Mouse (Mus musculus): ENCODE measurements around the gene Wipf1.

The Wipf1 gene

DNA sequence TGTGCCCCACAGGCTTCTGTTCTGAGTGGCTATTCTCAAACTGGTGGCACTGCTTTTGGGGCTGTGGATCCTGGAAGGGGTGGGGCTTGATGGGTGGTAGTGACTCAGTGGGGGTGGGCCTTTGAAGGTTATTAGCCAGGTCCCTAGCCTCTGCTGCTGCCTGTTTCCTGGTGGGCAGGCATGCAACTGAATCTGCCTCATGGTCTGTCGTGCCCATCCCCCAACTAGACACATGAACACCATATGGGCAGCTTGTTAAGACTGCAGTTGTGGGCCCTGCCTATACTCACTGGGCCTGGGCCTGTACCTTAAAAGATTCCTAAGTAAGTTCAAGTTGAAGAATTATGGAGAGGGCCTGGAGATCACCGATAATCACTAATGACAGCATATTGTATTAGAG, 16.0 kb upstream of the Wipf1 start:
- no peak for DNase-seq (ENCODE audit: low spot score)

- peak; percentile 72 for DNase-seq (ENCODE audit: low spot score)
Observed at GRCm38 (mm10) chr2:73540450-73541162, 11.1 kb upstream of the Wipf1 start.

DNA sequence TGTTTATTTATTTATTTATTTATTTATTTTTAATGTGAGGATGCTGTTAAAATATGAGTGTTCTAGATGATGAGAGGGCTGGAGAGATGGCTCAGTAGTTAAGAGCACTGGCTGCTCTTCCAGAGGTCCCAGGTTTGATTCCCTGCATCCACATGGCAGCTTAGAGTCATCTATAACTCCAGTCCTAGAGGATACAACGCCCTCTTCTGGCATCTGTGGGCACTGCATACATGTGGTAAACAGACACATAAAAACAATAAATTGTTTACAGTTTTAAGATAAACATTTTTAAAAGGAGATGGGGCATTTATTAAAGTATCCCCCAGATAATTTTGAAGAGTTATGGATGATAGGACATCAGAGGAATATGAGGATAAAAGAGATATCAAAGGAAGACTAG, 10.2 kb upstream of the Wipf1 start:
- no peak for DNase-seq (ENCODE audit: low spot score)

- no peak for DNase-seq (ENCODE audit: low spot score)
Observed at GRCm38 (mm10) chr2:73539141-73539540, 9.6 kb upstream of the Wipf1 start.

DNA sequence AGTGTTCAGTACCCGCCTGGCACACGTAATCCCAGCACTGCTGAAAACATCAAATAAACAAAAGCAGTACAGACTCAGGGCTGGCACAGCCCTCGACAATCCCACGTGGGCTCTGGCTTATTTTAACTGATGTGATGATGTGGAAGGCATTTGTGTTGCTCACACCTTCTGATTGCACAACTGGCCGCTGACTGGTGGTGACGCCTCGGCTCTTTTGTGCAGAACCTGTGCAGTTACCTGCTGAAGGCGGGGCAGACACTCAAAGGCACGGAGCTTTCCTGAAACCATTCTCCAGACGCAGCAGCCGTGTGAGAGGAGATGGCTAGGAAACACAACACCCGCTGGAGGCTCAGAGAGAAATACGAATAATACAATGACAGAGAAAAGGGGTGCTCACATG, 9.1 kb upstream of the Wipf1 start:
- DNase-seq (ENCODE audit: low spot score), result no peak

DNA sequence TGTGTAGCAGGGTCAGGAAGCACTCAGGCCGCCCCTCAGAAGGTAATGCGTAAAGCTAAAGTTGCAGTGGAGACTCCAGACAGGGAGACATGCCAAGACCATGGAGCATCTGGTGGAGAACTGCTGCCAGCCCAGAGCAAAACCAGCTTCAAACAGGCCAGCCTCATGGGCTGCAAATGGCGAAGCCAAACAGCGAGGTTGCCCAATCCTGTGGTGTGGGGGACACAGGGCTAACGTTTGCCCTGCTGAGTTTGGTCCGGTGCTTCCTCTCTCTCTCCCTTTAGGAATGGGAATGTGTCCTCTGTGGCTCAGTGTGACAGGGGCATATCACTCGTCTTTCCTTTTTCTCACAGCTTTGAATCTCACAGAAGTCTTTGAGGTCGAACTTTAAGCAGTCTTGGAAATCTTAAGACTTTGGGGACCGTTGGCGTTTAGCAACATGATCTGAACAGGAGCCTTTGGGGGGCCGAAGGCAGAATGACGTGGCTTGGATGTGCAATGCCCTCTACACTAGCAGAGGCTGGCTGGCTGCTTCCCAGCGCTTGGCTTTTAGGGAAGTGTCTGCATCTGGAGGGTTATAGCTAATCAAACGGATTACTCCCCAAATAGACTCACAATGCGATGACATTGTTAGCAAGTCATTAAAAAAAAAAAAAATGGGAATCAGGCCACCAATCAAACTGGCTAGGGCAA, 6.7 kb upstream of the Wipf1 start:
- no peak for DNase-seq (ENCODE audit: low spot score)

DNA sequence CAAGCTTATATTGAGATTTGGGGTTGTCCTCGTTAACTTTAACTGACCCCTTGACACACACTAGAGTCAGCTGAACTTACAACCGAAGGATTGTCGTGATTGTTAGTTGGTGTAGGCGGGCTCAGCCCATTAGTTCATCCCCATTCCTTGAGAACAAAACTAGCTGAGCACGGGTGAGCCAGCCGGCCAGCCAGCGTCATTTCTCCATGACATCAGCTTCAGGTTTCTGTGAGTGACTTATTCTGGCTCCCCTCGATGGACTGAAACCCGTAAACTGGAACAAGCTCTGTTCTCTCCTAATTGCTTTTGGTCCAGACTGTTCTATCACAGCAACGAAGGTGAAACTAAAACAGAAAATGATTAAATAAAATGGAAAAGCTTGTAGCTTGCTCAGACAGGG, 5.2 kb upstream of the Wipf1 start:
- no peak for DNase-seq (ENCODE audit: low spot score)

DNA sequence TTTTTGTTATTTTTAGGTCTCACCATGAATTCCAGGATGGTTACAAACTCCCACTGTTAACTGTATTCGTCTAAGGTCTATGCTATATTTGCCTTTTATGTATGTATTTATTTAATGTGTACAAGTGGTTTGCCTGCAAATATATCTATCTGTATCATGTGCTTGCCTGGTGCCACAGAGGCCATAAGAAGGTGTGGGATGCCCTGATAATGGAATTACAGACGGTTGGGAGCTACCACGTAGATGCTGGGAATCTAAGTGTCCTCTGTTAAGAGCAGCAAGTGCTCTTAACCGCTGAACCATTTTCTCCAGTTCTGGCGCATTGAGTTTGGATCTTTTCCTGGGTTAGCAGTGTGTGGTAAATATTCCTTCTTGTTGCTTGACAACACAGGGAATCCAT, 953 bp upstream of the Wipf1 start:
- no peak for DNase-seq (ENCODE audit: low spot score)

GRCm38 (mm10) chr2:73528516-73529355, 798 bp downstream of the Wipf1 start:
- DNase-seq (ENCODE audit: low spot score), result peak; percentile 22

DNA sequence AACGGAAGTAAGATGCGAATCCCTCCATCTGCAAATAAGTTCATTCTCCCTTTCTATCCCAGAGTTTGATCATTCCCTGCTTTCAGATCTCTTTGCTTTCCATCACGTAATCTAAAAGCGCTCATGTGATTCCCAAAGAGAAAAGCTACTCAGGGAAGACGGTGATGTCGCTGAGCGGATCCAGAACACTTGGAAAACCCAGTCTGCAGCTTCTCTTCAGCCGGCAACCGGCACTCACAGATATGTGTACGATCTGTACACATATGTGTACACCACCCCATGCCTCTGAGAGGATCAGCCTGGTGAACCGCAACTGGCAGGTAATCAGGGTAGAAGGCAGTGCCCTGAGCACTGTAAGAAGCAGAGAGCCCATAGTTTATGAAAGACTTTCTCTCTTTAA, 1.6 kb downstream of the Wipf1 start:
- DNase-seq (ENCODE audit: low spot score), result no peak

- no peak for DNase-seq (ENCODE audit: low spot score)
Observed at GRCm38 (mm10) chr2:73526691-73527090, 2.8 kb downstream of the Wipf1 start.

GRCm38 (mm10) chr2:73522891-73523290, 6.6 kb downstream of the Wipf1 start:
- no peak for DNase-seq (ENCODE audit: low spot score)

- DNase-seq (ENCODE audit: low spot score), result no peak
Observed at GRCm38 (mm10) chr2:73522336-73522735, 7.2 kb downstream of the Wipf1 start.

GRCm38 (mm10) chr2:73521737-73522136, 7.8 kb downstream of the Wipf1 start:
- no peak for DNase-seq (ENCODE audit: low spot score)

DNA sequence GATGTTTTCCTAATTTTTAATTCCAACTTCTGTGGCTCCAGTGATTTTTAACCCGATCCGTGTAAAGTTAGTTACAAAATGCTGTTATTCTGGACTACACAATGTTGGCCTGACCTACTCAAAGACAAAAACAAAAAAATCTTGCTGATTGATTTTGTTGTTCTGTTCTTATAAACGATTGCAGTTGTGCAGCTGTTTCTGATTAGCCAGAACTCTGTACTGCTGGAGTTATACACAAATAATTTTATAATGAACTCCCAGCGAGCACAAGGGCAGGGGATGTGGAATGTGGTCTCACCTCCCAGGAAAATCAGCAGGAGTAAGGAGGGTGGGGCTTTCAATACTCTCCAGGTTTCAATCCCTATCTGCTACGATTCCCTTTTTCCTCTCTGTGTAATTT, 10.6 kb downstream of the Wipf1 start:
- no peak for DNase-seq (ENCODE audit: low spot score)

DNA sequence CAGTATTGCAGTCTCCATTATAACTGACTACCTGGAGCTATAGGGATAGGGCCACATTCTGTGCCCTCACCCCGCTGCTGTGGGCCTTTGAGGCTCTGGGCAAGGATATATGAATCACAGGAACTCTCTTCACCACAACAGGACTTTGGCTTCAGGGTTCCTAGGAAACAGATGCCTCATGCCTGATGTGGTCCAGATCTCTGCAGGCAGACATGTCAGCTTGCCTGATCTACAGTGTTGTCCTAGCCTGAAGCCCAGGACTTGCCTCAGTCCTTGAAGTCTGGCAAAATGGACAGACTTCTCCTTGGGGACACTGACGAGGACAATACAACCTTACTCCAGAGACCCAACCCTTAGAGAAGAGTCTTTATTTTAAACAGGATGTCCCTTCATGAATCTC, 11.2 kb downstream of the Wipf1 start:
- no peak for DNase-seq (ENCODE audit: low spot score)

DNA sequence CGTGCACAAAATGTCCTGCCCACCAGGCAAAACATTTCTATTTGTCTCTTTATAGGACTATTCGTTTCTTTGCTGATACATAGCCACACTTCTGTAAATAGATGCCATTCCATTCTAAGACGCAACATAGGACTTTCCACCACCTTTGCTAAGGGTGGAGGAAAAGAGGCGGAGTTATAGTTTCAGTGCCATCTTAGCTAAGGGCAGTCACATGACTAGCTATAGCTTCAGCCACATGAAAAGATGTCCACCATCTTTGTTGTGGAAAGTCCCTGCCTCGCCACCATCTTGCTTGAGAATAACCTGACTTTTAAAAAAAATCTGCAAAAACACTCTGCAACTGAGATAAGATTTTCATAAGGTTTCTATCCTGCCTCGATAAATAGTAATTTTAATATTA, 15.4 kb downstream of the Wipf1 start:
- DNase-seq (ENCODE audit: low spot score), result no peak

- no peak for DNase-seq (ENCODE audit: low spot score)
Observed at GRCm38 (mm10) chr2:73513204-73513749, 16.3 kb downstream of the Wipf1 start.

DNA sequence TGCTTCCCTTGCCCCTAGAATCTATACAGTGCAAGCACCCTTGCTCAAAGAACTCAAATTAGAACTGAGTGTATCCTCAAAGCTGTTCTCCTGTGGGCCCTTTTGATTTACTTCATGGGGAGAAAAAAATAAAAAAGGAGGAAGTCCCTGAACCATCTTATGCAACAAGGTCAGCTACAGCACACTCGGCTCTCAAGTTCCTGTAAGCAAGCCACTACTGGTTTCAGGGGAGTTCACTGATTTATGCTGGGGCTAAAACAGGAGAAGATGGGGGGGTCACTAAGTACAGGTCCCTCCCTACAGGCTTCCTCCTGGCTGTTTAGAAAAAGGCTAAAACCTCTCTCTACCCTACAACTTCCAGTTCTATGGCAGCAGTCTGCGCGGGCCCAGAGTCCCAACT, 17.5 kb downstream of the Wipf1 start:
- peak; percentile 54 for DNase-seq (ENCODE audit: low spot score)

DNA sequence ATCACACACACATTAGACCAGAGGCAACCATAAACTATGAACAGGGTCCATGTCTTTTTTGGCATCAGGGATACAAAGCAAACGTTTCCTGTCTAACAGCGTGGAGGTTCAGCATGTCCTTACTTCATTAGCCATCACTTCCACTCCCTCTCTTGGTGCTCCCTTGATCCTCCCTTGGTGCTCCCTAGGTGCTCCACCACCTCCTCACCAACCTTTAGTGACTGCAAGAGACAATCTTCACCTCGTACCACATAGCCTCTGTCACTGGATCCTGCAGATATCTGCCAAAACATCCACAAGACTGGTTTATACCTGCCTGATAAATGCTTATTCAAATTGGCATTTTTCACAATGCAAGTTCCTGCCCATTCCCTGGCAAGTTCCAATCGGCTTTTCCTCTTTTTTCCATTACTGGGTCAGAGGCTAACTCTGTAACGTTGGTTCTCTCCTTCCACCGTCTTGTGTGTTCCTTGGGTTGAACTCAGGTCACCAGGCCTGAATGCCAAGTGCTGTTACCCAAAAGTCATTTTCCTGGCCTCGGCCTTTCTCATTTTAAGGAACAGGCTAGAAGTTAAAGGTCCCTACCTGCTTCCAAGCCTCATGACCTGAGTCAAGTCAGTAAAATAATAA, 18.7 kb downstream of the Wipf1 start:
- DNase-seq (ENCODE audit: low spot score), result peak; percentile 63

DNA sequence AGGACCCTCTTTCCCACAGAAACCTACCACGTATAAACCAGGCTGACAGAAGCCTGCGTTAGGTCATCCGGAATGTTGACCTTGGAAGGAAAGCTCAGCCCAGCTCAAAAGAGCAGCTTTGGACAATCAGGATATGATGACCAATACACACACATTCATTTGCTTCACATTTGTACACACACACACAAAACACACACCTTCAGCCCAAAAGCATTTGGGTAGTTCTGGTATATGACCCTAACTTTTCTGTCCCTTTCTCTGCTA, 19.6 kb downstream of the Wipf1 start:
- DNase-seq (ENCODE audit: low spot score), result no peak

DNA sequence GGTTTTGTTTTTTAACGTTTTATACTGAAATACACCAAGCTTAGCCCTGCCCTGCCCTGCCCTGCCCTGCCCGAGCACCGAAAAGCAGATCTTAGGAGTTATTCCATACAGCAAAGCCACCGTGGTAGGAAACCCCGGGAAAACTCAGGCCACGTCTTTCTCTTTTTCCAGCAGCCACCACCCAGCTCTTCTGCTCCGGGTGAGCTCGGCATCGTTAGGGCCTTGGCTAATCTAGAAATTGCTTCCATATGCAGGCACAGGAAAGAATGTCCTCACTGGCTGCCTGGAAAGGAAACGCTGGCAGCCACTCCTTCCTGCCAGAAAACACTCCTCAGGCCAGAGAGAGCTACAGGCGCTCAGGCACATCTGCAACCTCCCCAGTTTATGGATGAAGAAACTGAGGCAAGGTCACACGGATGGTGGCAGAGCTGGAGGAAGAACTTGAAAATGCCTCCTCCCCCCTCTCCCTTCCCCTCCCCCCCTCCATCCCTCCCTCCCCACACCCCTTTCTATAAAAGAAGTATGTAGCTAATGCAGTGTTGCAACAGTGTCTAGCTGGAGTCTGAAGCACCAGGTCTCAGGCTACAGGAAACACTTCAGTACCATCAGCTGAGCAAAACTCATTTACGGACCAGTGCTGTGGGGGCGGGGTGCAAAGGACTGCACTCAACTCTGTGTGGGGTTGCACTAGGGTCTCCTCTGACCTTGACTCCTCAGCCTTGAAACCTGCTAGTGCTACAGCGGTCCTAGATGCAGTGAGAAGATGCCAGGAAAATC, 20.1 kb downstream of the Wipf1 start:
- DNase-seq (ENCODE audit: low spot score), result peak; percentile 69

All from adipocyte (in vitro differentiated cells).